Mouse (Mus musculus) erythroblast, embryonic 14.5 days (primary cell): ENCODE results near the gene Immt.

Experiments used
- GATA1 ChIP-seq: IDR thresholded peaks from 2 replicates; pipeline ENCODE4 v1.6.1; 2012; ENCODE audit warnings: low read length, inconsistent platforms, mixed read lengths
- TAL1 ChIP-seq: IDR thresholded peaks from 3 replicates; pipeline ENCODE4 v1.6.1; 2012; ENCODE audit warnings: low read length, inconsistent platforms, mixed read lengths

GRCm38 (mm10) chr6:71799391-71799790 lies 31.7 kb upstream of the Immt start:
- TF ChIP-seq GATA1 (no peak), TAL1 (no peak)
